Mouse (Mus musculus): ENCODE measurements at regions not wholly inside any gene's neighbourhood (a gene's known extent, or its start where the extent isn't known, plus 50 kb on each side); places are given as distances from the start of the nearest gene placed in this dataset.
"Not testable (repeated sequence)": the region's sequence is repeated elsewhere in the genome, so short reads cannot be mapped to it uniquely, and the experiment has no call there.

- DNase-seq: peak; percentile 13
Observed at GRCm38 (mm10) chr5:16937840-16938239, 146.2 kb downstream of the Gm28710 start.

- DNase-seq: no peak
Observed at GRCm38 (mm10) chr5:16947430-16947829, 155.8 kb downstream of the Gm28710 start.

GRCm38 (mm10) chr5:16967735-16968134 lies 176.1 kb downstream of the Gm28710 start:
- no peak for DNase-seq

GRCm38 (mm10) chr5:16968817-16969216 lies 177.2 kb downstream of the Gm28710 start:
- DNase-seq: not testable (repeated sequence)

DNA sequence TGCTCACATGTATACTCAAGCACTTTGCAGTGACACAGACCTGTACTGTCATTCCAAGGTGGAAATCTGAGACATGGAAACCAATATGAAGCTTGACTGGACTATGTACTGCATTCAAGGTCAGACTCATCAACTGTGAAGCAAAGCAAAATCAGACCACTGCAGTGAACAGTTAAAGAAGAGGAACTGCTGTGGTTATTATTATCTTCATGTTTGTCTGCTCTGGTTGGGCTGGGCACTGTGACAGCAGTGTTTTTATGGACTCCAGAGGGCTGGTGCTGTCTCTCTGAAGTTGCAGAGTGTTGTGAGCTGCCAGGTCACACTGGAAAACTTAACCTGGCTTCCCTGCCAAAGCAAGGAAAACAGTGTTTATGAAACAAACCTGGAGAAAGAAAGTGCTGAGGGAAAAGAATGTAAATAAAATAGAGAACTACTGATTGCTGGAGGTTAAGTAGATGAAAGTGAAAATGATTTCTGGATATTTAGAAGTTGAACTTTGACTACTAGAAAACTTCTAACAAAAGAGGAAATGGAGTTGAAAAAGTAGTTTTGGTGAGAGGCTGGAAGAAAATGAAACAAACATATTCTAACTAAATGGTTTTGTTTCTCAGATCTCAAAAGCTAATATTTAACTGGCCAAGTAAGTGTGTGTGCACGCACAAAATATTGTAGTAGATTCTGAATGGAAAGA lies 181.7 kb downstream of the Gm28710 start:
- no peak for DNase-seq

GRCm38 (mm10) chr5:16976006-16976405 lies 184.4 kb downstream of the Gm28710 start:
- no peak for DNase-seq

GRCm38 (mm10) chr5:16984877-16985276 lies 193.3 kb downstream of the Gm28710 start:
- DNase-seq: no peak

DNA sequence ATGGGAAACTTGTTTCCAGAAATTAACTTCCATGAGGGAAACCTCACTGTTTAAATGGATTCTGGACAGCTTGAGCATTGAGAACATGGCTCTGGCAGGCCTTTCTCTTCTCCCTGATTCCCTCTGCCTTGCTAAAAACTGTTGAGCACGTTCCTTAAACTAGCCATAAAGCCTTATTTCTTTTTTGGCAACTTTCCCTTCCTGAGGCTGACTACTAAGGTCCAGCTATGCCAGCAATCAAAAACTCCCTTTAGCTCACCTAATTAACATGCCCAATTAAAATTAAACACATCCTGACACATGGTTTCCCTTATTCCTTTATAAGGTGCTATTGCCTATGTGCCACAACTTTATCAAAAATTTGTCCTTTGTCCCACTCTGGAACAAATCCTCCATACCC lies 199.9 kb downstream of the Gm28710 start:
- DNase-seq: no peak

- DNase-seq: no peak
Observed at GRCm38 (mm10) chr5:16999183-16999582, 207.6 kb downstream of the Gm28710 start.

DNA sequence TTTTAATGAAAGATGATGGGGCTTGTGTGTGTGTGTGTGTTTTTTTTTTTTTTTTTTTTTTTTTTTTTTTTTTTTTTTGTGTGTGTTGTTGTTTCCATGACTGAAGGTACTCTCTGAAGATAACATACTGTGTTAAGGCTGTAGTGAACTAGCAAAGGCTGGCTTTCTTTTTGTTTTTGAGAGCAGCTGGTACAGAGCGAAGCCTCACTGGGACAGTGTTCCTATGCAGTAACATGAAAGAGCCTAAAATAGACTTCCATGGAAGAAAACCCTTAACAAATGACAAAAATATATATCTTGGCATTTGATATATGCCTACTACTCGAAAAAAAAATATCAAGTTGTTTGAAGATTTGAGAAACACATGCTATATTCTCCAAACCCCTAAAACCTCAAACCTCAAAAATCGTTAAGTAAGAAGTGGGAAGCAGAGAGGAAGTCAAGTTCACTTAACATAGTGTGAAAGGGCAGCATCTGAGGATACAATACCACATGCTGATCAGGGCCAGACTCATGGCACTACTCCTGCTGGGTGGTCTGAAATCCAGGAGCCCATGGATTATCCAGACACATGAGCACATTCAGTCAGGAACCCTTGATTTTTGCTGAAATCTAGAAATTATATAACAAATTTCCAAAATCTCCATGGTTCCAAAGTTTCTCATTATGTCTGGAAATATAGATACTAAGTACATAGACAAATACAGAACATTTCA lies 215.4 kb downstream of the Gm28710 start:
- no peak for DNase-seq

GRCm38 (mm10) chr5:17021636-17022035 lies 230.0 kb downstream of the Gm28710 start:
- no peak for DNase-seq

DNA sequence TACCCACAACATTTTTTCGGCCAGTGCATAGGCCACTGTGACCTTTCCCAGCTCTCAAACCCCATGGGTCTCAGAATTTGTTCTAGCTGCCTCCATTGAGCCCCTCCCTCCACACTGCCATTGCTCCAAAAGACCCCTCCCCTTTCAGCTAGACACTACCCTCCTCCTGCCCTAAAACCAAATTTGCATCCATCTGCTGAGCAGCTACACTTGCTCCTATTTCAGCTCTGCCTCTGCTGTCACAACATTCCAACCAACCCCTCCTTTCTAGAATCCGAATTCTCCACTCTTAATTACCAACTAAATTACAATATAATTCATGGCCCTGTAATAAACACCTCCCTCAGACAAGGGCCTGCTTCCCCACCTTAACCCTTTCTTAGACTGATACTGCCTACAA lies 262.3 kb downstream of the Gm28710 start:
- DNase-seq: no peak

- no peak for DNase-seq
Observed at GRCm38 (mm10) chr5:17064565-17064964, 273.0 kb downstream of the Gm28710 start.

DNA sequence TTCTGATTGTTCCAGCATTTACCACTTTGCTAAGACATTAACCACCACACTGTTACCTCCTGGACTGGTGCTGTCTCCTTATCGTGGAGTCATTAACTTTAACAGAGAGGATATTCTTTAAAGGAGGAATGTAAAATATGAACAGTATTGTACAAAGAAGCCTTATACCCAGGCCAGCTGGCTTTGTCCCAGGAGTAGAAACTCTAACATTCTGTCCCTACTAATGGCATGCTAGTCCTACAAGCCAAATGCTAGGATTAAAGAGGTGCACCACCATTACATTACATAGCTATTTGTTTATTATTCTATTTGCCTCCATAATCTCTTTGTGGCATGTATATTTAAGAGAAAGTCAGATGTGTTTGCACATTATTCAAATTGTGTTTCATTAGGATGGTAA lies 288.8 kb downstream of the Gm28710 start:
- no peak for DNase-seq

DNA sequence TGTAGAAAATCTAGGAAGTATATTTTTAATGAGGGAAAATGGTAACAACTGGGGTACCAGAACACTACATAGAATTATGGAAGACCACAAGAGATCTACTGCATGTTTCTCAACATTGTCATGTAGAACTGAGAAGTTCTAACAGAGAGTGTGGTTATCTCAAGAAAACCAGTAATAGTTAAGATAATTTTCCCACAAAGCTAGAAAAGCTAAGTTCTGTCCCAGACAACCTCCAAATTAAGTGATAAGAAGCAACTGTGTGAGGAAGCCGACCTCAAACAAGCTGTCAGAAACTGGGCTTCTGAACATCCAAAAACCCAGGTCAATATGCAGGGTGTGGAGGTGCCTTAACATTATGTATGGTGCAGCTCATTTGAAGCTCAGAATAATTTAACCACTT lies 261.4 kb upstream of the Speer4f2 start:
- no peak for DNase-seq

DNA sequence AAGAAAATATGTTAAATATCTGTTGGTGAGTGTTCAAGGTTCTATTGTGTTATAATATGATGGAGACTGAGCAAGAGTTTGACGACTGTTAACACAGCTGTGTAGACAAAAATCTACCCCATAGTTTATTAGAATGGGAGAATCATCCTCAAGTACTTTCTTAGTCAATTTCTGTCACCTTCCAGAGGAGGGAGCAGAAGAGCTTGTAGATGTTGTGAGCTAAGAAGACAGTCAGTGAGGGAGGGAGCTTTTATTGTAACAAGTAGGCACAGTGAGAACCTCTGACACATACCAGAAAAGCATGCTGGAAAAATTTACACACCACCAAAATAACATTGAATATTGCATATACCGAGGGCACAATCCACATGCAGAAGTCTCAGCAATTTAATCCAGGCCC lies 261.0 kb upstream of the Speer4f2 start:
- DNase-seq: no peak

DNA sequence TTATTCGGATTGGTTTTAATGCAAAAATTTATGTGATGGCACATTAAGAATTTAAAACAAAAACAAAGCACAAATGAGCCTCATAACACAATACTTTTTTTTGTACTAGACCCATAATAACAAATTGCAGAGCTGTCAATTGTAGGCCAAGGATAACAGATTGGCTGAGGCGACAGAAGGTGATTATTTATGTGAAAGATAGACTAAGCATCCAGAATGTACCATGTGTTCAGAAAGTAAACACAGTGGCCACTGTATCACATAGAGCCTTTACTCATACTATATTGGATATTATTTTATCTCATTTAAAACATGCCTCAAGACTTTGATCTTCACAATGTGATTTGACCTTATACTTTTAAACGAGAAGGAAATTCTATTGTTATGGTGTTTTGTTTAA lies 257.9 kb upstream of the Speer4f2 start:
- no peak for DNase-seq

- DNase-seq: no peak
Observed at GRCm38 (mm10) chr5:17116072-17116471, 256.9 kb upstream of the Speer4f2 start.

DNA sequence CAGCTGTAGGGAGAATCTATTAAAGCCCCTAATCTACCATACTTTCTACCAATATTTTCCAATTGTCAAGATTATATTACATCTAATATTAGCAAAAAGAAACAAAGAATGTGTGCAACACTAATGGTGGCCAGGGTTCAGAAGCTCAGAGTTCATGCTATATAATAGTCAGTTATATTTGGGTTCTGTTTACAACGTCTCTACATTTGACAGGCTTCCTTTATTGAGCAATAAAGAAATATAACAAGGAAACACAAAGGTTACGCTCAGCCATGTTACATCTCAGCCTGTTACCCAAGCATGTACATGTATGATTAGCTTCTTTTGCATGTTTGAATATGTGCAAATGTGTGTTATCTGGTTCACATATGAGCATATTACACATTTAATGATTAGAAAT lies 247.7 kb upstream of the Speer4f2 start:
- DNase-seq: no peak

DNA sequence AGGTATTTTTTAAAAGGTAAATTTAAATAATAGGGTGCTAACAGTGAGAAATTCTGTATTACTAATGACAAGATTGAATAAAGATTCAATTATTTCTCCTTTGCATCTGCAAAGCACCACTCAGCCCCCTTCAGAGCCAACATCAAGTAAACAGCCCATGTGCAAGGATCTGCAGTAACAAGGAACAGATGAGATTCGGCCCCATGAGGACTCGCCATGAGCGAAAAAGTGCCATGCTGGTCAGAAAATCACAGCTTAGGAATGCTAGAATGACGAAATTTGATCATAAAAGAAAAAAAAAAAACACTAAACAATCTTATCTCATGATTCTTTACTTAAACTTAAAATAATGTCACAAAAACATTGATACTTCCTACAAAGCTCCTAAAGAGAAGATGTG lies 245.5 kb upstream of the Speer4f2 start:
- DNase-seq: no peak

DNA sequence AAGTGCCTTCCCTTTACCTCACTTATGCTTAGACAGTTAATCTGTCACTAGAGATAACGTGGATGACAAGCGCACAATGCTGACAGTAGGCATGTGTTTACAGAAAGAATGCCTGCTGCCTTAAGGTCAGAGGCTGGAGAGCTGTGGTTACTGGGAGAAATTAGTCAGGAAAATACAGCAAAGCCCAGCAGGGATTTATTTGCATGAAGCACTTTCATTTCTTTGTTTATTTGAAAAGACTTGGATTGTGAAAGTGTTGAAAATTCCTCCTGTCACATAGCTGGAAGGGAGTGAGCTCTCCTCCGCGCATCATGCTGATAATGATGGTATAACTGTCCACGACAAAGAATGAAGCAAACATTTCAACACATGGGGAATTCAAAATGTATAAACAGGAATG lies 237.5 kb upstream of the Speer4f2 start:
- DNase-seq: no peak

DNA sequence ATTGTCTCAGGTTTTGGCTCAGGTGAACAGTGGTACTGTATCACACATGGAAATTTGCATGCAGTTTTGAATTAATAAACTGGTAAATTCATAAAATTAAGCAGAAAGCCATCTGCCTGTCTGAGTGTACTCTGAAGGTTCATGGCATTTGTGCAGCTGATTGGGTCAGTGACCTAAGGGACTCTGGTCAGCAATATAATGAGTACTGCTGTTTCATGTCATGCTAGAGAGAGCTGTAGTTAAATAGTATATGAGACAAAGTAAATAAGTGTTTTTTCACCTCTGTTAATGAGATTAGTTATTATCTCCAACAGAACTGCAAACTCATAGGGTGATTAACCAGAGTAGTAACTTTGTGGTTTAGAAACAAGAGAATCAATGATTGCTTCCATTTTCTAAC lies 231.4 kb upstream of the Speer4f2 start:
- DNase-seq: no peak

DNA sequence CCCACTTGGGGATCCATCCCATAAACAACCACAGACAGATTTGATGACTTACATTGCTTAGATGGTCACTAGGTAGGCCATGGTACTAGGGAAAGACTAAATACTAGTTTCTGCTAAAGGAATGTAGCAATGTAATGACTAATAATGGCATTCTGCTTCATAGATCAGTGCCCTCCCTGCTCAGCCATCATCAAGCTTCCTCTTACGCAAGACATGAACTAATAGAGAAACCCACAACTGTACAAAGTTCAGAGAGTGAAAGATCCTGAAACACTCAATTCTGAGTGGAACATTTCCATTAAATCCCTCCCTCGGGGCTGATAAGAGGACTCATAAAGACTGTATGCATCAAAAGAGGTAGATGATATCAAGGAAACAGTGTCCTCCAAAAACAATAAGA lies 198.4 kb upstream of the Speer4f2 start:
- no peak for DNase-seq

GRCm38 (mm10) chr5:17176771-17177170 lies 196.2 kb upstream of the Speer4f2 start:
- DNase-seq: no peak
